Mouse (Mus musculus): ENCODE results near the gene Lsm4.

Lsm4 gene

DNA sequence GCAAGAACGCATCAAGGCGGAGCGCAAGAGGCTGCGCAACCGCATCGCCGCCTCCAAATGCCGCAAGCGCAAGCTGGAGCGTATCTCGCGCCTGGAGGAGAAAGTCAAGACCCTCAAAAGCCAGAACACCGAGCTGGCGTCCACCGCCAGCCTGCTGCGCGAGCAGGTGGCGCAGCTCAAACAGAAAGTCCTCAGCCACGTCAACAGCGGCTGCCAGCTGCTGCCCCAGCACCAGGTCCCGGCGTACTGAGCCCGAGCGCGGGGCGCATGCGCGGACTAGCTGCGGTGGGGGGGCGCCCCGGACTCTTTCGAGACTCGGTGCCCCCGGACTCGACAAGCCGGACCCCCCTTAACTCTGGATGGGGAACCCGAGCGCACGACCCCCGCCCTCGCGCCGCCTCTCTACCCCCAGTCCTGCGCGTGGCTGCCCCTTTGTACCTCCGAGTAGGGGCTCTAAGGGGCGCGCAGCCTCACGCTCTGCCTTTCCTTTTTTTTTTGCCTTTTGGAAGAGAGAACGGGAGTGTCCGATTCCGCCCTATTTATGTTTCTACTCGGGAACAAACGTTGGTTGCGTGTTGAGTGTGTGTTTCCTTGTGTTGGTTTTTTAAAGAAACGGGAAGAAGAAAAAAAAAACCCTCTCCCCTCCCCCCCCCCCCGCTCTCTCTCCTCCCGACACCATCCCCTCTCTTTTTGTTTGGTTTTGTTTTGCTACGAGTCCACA lies 26.9 kb downstream of the Lsm4 start:
- peak; percentile 69 for DNase-seq (ENCODE audit: low read depth, low spot score)

DNA sequence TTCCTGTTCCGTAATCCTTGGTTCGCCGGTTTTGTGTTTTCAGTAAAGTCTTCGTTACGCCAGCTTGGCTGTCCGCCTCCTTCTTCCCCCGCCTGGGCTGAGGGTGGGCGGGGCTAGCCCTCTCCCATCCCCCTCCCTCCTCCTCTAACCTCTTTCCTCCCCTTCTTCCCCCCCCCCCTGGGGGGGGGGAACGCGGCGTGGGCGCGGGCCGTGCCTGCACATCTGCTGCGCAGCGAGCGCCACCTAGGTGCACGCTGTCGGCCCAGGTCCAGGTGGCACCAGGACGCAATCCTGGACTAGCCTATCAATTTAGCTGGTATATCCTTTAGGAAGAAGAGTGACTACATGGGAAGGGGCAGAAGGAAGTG lies 27.5 kb downstream of the Lsm4 start:
- peak; percentile 89 for DNase-seq (ENCODE audit: low read depth, low spot score)

DNA sequence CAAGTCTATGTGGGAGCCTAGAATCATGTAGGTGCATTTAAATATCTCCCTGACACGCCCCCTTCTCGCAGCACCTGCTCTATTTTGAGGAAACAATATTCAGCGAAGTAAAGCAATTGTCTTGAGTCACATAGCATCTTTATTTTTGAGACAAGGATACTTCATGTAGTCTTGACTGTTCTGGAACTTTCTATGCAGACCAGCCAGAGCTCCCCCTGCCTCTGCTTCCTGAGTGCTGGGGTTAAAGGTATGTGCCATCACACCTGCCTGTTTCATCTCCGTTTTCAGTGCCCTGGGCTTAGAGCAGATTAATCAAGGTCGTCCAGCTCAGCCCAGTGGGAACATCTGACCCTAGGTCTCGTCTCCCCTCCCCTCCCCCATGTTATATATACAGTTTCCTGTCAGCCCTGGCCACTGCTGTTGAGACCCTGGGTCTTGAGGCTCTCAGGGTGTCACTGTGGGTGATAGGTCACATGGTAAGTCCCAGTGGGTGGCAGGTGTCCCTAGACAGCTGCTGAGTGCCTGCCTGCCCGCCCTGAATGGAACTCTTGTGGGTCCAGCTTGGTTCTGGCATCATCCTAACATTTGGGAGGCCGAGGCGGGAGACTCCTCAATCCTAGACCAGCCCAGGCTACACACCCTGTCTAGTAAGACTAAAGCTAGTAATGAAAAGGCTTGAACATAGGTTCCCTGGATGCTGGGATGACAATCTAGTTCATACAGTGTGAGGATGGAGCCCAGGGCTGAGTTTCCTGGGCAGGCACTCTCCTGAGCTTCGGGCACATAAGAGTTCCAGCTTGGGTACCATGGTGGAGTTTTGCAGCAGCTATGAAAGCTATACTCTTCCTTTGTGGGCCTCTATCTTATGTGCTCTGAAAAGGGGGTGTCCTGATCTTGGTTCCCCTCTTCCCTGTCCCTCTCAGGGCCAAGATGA lies 28.3 kb downstream of the Lsm4 start:
- DNase-seq (ENCODE audit: low read depth, low spot score) = no peak

- DNase-seq (ENCODE audit: low read depth, low spot score) = no peak
Observed at GRCm38 (mm10) chr8:70701982-70702841, 29.2 kb downstream of the Lsm4 start.

GRCm38 (mm10) chr8:70702842-70703182 lies 29.8 kb downstream of the Lsm4 start:
- DNase-seq (ENCODE audit: low read depth, low spot score) = no peak

GRCm38 (mm10) chr8:70703287-70703686 lies 30.2 kb downstream of the Lsm4 start, which contains the start of gene Iqcn:
Gene Iqcn, plus strand, starts transcription at chr8:70703457.
- no peak for DNase-seq (ENCODE audit: low read depth, low spot score)

- DNase-seq (ENCODE audit: low read depth, low spot score) = no peak
Observed at GRCm38 (mm10) chr8:70708281-70708680, 35.2 kb downstream of the Lsm4 start.

DNA sequence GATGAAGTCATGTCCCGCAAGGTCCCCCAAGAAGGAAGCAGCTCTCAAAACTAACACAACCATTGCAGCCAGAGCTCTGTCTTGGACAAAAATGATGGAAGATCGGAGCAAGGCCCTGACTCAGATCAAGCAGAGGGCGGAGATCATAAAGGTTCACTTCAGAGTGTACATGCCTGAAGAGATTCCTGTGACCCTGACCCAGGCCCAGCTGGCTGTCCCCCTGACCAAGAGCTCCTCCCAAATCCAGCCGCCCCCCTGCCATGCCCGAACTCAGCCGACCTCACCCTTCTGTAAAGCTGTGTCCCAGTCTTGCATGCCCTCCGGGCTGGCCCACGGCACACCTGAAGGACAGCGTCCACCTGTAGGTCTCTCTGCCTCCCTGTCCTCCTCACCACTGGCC lies 36.7 kb downstream of the Lsm4 start:
- no peak for DNase-seq (ENCODE audit: low read depth, low spot score)

DNA sequence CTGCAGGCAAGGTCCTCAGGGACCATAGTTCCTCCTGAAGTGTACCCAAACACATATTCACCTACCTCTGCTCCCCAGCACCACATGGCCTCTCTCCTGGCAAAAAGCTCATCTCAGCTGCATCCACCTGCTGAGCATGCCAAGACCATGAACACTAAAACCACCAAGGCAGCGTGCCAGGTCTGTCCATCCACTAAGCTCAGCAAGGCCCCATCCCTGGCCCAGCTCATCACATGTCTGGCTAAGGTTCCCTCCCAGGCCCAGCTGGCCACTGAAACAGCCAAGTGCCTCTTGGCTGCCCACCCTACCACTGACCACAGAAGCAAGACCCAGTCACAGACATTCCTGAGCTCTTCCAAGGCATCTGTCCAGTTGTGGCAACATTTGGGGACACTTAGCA lies 37.2 kb downstream of the Lsm4 start:
- DNase-seq (ENCODE audit: low read depth, low spot score) = no peak

DNA sequence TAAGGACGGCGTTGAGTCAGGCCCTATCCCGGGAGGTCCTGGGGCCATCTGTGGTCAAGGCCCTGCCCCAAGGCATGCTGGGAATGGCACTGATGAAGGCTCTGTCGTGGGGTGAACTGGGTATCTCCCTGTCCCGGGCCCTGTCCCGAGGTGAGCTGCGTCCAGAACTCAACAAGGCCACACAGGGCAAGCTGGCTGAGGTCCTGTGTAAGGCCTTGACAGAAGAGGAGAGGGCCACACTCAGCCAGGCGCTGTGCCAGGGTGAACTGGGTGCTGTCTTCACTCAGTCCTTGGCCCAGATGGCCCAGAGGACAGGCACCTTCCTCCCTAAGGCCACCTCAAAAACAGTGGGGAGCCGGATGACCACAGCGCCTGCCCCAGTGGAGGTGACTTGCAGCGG lies 38.0 kb downstream of the Lsm4 start:
- DNase-seq (ENCODE audit: low read depth, low spot score) = no peak

DNA sequence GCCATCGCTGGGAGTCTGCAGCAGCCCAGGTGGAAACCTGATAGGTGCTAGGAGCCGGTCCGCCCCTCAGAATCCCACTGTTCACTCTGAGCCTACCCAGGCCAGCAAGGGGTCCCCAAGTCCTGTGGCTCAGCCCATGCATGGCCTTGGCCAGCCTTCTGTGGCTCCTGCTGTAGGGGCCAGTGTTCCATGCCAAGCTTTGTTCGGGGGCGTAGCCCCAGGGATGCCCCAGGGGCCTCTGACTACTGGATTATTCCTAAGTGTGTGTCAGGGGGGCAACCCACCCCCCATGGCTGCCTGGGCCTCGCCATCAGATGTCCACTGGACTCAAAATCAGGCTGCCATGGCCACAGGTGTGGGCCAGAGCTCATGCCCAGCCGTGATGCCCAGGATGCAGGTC lies 40.9 kb downstream of the Lsm4 start:
- no peak for DNase-seq (ENCODE audit: low read depth, low spot score)

- no peak for DNase-seq (ENCODE audit: low read depth, low spot score)
Observed at GRCm38 (mm10) chr8:70715086-70715485, 42.0 kb downstream of the Lsm4 start.

DNA sequence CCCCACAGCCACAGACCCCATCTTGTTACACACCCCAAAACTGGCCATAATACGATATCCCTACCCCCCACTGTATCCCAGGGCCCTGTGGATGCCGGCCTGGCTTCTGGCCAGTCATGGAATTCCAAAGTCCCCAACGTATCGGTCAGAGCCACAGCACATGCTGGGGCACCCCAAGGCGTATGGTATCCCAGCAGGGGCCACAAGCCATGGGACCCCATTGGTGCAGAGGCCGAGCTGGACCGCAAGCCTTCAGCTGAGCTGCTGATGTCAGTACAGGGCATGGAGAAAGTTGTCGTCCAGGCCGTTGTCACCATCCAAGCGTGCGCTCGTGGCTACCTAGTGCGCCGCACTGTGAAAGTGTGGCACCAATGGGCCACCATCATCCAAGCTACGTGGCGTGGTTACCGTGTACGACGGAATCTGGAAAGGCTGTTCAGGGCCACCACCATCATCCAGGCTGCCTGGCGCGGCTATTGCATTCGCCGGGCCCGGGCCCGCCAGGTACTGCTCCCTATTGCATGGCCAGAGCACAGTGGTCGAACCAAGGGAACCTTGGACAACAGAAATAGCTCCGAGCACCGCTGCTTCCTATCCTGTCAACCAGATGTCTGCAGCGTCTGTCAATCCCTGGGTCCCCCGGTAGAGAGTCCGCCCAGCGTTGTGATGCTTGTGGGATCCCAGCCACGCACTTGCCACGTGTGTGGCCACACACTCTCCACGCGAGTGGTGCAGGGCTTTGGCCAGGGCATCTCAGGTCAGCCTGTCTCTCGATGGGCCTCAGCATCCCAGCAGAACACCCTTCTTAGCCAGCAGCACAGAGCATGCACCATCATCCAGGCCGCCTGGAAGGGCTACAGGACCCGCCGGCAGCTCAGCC lies 43.7 kb downstream of the Lsm4 start:
- no peak for DNase-seq (ENCODE audit: low read depth, low spot score)

DNA sequence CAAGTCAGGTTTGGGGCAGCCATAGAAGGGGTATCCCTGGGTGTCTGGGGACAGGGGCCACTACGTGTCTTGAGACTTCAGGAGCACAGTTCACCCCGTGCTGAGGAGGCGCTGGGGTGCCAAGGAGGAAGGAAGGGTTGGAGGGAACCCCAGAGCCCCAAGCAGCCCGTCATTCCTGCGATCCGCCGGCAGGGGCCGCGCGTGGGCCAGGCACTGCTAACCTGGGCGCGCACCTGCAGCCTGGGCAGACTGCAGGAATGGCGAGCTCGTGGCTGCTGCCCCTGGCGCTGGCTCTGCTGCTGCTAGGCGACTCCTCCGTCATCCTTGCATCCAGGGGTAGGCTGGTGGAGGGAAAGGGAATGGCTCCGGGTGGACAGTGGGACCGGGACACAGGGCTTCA lies 45.2 kb downstream of the Lsm4 start, which contains the start of gene Gm3336:
Gene Gm3336, plus strand, starts transcription at position 247 of the 400 bp plus-strand sequence.
- DNase-seq (ENCODE audit: low read depth, low spot score) = no peak

GRCm38 (mm10) chr8:70719796-70720270 lies 46.8 kb downstream of the Lsm4 start:
- no peak for DNase-seq (ENCODE audit: low read depth, low spot score)

DNA sequence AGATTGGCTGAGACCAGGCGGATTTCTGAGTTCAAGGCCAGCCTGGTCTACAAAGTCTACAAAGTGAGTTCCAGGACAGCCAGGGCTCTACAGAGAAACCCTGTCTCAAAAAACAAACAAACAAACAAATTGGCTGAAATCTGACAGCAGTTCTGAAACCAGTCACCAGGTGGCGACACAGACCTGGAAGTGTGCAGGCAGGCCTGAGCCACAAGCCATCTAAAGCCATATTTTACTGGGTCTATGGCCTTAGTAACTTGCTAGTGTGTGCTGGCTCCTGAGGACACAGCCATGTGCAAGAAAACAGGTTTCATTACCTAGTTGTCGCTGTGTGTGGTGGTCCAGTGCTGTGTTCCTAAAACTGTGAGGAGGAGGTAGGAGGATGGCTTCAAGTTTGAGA lies 47.7 kb downstream of the Lsm4 start:
- DNase-seq (ENCODE audit: low read depth, low spot score) = peak; percentile 75

DNA sequence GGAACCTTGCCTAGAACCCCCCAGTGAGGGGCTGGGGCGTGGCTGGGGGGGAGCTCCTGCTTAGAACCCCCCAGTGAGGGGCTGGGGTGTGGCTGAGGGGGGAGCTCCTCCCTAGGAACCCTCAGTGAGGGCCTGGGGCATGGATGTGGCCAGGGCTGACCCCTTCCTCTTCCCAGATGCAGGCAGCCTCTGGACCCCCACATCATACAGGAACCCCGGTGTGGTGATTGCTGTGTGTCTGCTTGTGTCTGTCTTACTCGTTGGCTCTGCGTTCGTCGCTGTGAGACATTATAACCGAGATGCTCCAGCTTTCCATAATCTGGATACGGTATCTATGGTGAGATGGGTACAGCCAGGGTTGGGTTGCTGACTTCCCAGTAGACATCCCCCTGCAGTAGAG lies 48.6 kb downstream of the Lsm4 start:
- no peak for DNase-seq (ENCODE audit: low read depth, low spot score)

- DNase-seq (ENCODE audit: low read depth, low spot score) = no peak
Observed at GRCm38 (mm10) chr8:70723486-70724210, 50.6 kb downstream of the Lsm4 start, which contains the start of gene Pde4c. Gene Pde4c, plus strand, starts transcription at chr8:70723720.

DNA sequence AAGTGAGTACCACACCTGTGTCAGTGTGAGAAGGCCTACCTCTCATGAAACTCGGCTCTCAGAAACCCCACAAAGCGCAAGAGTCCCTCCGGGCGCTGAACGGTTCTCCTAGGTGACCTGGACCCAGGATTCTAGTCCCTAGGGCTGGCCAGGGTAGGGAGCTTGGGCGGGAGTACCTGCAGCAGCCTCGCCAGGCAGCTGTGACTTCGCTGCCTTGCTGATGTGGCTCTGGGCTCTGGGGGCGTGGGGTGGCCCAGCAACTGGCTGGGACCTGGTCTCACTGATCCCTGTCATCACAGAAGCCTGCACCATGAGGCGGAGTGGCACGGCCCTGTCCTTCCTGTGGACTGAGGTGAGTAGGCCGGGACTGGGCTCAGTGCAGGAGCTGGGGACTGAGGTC lies 51.2 kb downstream of the Lsm4 start:
- no peak for DNase-seq (ENCODE audit: low read depth, low spot score)
